Mouse (Mus musculus) central nervous system, embryonic 11.5 days (tissue): ENCODE data around the gene Olfr149. TPM values are rescaled to one million over a fixed set of nuclear protein-coding genes. Genes with fewer than 3 reads are reported as not detected.

Source experiments
- polyA plus RNA-seq: library from polyadenylated mRNA; depleted of rRNA; stranded (reverse); fragments of >200 nt; gene quantifications from 2 replicates; pipeline ENCODE4 v1.2.3, GENCODE M21; 2012; rRNA removed

Olfr149 gene
- polyA plus RNA-seq, result not detected in 2 replicates

DNA sequence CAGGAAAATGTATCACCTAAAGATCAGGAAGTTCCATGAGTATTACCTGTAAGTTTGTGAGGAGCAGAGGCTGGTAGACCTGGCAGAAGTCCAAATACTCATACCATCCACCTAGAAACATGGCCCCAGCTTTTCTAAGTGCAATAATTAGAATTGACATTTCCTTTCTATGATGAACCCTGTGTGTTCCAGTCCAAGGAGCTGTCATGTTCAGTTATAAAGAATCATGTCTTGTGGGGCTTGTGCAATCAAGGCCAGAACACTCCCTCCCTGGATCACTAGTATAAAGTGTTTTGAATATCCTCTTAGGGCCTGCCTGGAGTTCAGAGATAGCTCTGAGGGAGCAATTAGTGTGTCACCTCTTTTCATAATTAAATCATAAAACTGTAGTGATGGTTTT, at the start of gene Olfr149:
Gene Olfr149, minus strand, starts transcription at position 101 of the 400 bp plus-strand sequence.

DNA sequence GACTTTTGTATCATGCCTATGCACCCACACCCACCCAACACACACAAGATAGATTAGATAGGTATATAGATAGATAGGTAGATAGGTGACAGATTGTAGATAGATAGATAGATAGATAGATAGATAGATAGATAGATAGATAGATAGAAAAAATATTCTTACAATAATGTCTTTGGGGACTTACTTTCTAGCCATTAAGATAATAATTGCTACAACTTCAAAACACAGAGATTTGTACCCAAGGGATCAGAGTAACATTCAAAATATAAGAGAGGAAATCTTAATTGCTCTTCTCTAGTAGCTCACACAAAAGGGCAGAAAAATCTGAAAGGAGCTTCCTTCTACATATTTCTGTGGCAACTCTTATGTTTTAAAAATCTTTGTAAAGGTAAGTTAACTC, 39.0 kb upstream of the Olfr149 start, which contains the start of gene Olfr967:
Gene Olfr967, plus strand, starts transcription at position 301 of the 400 bp plus-strand sequence.

DNA sequence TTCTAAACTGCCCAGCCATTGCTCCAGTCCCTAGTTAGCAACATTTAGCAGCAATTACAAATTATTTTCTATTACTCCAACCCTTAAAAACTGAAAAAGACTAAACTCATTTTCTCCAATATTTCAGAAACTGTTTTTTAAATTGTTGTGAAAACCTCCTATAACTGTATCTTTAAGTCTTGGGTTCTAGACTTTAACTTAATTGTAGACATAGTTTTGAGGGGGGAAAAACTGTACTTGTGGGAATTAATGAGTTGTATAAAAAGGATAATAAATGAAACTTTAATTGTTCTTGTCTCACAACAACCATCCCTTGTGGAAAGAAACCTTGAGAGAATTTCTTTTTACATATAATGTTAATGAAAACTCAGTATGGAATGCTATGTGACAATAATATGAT, 23.8 kb upstream of the Olfr149 start, which contains the start of gene Olfr150:
Gene Olfr150, plus strand, starts transcription at position 301 of the 400 bp plus-strand sequence.

DNA sequence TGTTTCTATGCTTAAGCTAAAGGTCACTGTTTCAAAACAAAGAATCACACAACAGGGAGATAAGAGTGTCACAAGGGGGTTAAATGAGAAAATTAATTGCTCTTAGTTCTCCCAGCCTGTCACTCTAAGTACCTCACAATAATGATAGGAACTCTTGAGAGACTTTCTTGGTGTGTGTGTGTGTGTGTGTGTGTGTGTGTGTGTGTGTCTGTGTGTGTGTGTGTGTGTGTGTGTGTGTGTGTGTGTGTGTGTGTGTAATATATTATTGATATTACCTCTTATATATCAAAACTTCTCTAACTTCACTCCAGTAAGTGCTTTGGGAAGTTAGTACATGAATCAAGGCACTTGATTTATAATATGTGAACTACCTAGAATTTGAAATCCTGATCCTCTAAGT, 4.1 kb upstream of the Olfr149 start, which contains the start of gene Olfr965:
Gene Olfr965, plus strand, starts transcription at position 301 of the 400 bp plus-strand sequence.

DNA sequence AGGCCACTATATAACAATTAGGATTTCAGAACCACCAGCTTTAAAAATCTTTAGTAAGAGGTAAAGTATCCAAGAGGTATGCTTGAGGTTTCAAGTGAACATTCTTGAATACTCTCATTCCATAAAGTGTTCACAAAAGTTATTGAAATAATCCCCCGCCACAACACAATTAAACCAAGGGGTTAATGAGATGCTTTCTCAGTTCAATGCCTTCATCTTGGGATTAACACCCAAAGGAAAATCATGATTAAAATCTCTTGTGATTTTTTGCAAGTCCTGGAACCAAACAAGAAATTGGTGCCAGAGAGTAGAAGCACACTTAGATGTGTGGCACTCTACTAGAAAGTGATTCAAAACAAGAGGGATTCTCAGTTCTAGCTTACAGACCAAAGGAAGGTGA, 40.0 kb downstream of the Olfr149 start, which contains the start of gene Olfr963:
Gene Olfr963, plus strand, starts transcription at position 301 of the 400 bp plus-strand sequence.

Other genes starting within 250 kb of the Olfr149 start
- not detected in 2 replicates for gene Olfr955, start 235.2 kb downstream of the Olfr149 start, polyA plus RNA-seq
- gene Olfr44, start 213.1 kb downstream of the Olfr149 start, polyA plus RNA-seq, result not detected in 2 replicates
- not detected in 2 replicates for gene Olfr957, start 191.3 kb downstream of the Olfr149 start, polyA plus RNA-seq
- not detected in 2 replicates for gene Olfr958, start 153.1 kb downstream of the Olfr149 start, polyA plus RNA-seq
- gene Olfr959, start 131.5 kb downstream of the Olfr149 start, polyA plus RNA-seq, result not detected in 2 replicates
- gene AW551984, start 102.7 kb downstream of the Olfr149 start, polyA plus RNA-seq, result 13.6 and 24.2 TPM in 2 replicates
- 0.04 TPM in 1 of 2 replicates, not detected in the other for gene Olfr148, start 96.5 kb downstream of the Olfr149 start, polyA plus RNA-seq
- gene Olfr960, start 85.7 kb downstream of the Olfr149 start, polyA plus RNA-seq, result 0.07 TPM in 1 of 2 replicates, not detected in the other
- gene Olfr961, start 62.0 kb downstream of the Olfr149 start, polyA plus RNA-seq, result not detected in 2 replicates
- gene Olfr963, start 39.9 kb downstream of the Olfr149 start, polyA plus RNA-seq, result not detected in 2 replicates
- gene Olfr965, start 4.2 kb upstream of the Olfr149 start, polyA plus RNA-seq, result not detected in 2 replicates
- not detected in 2 replicates for gene Olfr150, start 23.9 kb upstream of the Olfr149 start, polyA plus RNA-seq
- not detected in 2 replicates for gene Olfr967, start 39.1 kb upstream of the Olfr149 start, polyA plus RNA-seq
- gene Olfr968, start 76.1 kb upstream of the Olfr149 start, polyA plus RNA-seq, result not detected in 2 replicates
- gene Olfr969, start 83.8 kb upstream of the Olfr149 start, polyA plus RNA-seq, result not detected in 2 replicates
- gene Olfr970, start 101.7 kb upstream of the Olfr149 start, polyA plus RNA-seq, result not detected in 2 replicates
- not detected in 2 replicates for gene Olfr971, start 129.8 kb upstream of the Olfr149 start, polyA plus RNA-seq
- not detected in 2 replicates for gene Olfr972, start 159.3 kb upstream of the Olfr149 start, polyA plus RNA-seq
- not detected in 2 replicates for gene Olfr229, start 200.2 kb upstream of the Olfr149 start, polyA plus RNA-seq
- gene Olfr974, start 230.4 kb upstream of the Olfr149 start, polyA plus RNA-seq, result not detected in 2 replicates
- not detected in 2 replicates for gene Olfr975, start 244.9 kb upstream of the Olfr149 start, polyA plus RNA-seq